Mouse (Mus musculus) midbrain, embryonic 15.5 days (tissue): ENCODE measurements around the gene Hnrnpab. TPM values are rescaled to one million over a fixed set of nuclear protein-coding genes. Genes with fewer than 3 reads are reported as not detected.

ENCODE experiments used
- ATAC-seq: fragments of 200-750 bp; cut with Nextera tagmentation; replicated peaks from 2 replicates; pipeline ENCODE4 v1.8.0; 2017; ENCODE audit warnings: moderate TSS enrichment
- H3K27ac ChIP-seq: fragments of 300-500 bp; sonication (generic); 2 replicates; pipeline ENCODE4 v1.5.1; 2015; ENCODE audit warnings: mild to moderate bottlenecking, inconsistent platforms
- H3K27me3 ChIP-seq: fragments of 300-500 bp; sonication (generic); replicated peaks from 2 replicates; pipeline ENCODE4 v1.6.1; 2015; ENCODE audit warnings: inconsistent platforms
- H3K36me3 ChIP-seq: fragments of 300-500 bp; sonication (generic); replicated peaks from 2 replicates; pipeline ENCODE4 v1.6.1; 2015; ENCODE audit warnings: inconsistent platforms
- H3K4me1 ChIP-seq: fragments of 300-500 bp; sonication (generic); 2 replicates; pipeline ENCODE4 v1.6.1; 2015; ENCODE audit warnings: inconsistent platforms
- H3K4me2 ChIP-seq: fragments of 300-500 bp; sonication (generic); 2 replicates; pipeline ENCODE4 v1.6.1; 2015; ENCODE audit warnings: inconsistent platforms, mild to moderate bottlenecking, moderate library complexity
- H3K4me3 ChIP-seq: fragments of 300-500 bp; sonication (generic); 2 replicates; pipeline ENCODE4 v1.5.1; 2015; ENCODE audit warnings: mild to moderate bottlenecking, inconsistent platforms
- H3K9ac ChIP-seq: fragments of 300-500 bp; sonication (generic); 2 replicates; pipeline ENCODE4 v1.6.1; 2015; ENCODE audit warnings: mild to moderate bottlenecking, inconsistent platforms
- H3K9me3 ChIP-seq: fragments of 300-500 bp; sonication (generic); 2 replicates; pipeline ENCODE4 v1.6.1; 2016; ENCODE audit warnings: inconsistent platforms
- WGBS: fragments of 180-500 bp; shearing (Covaris S2); methylation state at CpG from one replicate; pipeline ENCODE4 v1.1.7; 2015; ENCODE audit warnings: mixed read lengths; 5-methylcytosine and 5-hydroxymethylcytosine counted together
- polyA plus RNA-seq: library from polyadenylated mRNA; unstranded; fragments of >200 nt; fragmentation: Nextera tagmentation; extraction: Ambion mirVana; gene quantifications from 2 replicates; pipeline ENCODE4 v1.2.1, GENCODE M21; 2015

The Hnrnpab gene
- polyA plus RNA-seq, 1 experiment from 2014 or later = 353 TPM

GRCm38 (mm10) chr11:51632130-51632753 lies 25.6 kb upstream of the Hnrnpab start:
- H3K27me3 ChIP-seq = no peaks in the 10 kb centered on the region
- 91% methylated on average over 6 of the region's 6 CpGs for WGBS
- peaks cover 13% of the 10 kb centered on the region; the same call in 1 of the 2 replicates for H3K36me3 ChIP-seq
- H3K9ac ChIP-seq = no peak overlapping the region
- H3K4me1 ChIP-seq = peaks cover 30% of the 10 kb centered on the region
- no peak overlapping the region for H3K4me3 ChIP-seq
- no peaks in the 10 kb centered on the region for H3K9me3 ChIP-seq
- no peak for ATAC-seq
- no peak overlapping the region for H3K4me2 ChIP-seq
- no peak overlapping the region for H3K27ac ChIP-seq

DNA sequence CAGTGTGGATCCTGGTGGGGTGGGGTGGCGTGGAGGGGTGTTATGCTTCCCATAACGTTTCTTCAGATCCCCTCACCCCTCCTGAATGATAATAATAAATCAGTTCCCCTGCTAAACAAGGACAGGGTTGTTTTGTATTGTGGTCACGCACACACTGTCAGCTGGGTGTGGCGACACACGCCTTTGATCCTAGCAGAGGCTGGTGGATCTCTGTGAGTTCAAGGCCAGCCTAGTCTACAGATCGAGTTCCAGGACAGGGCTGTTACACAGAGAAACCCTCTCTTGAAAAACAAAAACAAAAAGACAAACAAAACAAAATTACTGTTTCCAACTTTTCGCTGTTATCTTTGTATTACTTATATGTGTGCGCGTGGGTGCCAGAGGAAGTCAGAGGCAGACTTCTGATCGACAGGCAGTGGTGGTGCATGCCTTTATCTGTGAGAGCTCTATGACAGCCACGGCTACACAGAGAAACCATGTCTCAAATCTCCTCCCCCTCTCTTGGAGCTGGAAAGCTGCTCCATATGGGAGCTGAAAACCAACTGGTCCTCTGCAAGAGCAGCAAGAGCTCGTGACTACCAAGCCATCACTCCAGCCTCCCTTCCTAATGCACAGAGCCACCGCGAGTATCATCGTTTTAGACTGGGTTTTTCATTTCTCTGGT lies 23.1 kb upstream of the Hnrnpab start:
- peaks cover 30% of the 10 kb centered on the region for H3K36me3 ChIP-seq
- H3K9ac ChIP-seq = no peak overlapping the region
- H3K27me3 ChIP-seq = no peaks in the 10 kb centered on the region
- H3K27ac ChIP-seq = no peak overlapping the region
- ATAC-seq = no peak
- WGBS = 83% methylated on average over 15 of the region's 15 CpGs
- no peak overlapping the region for H3K4me2 ChIP-seq
- H3K4me3 ChIP-seq = no peak overlapping the region
- H3K4me1 ChIP-seq = peaks cover 17% of the 10 kb centered on the region
- no peaks in the 10 kb centered on the region for H3K9me3 ChIP-seq

GRCm38 (mm10) chr11:51627907-51628306 lies 21.3 kb upstream of the Hnrnpab start:
- ATAC-seq = no peak
- Histone ChIP-seq H3K27ac (no peak overlapping the region), H3K27me3 (no peaks in the 10 kb centered on the region), H3K36me3 (peaks cover 47% of the 10 kb centered on the region), H3K4me3 (no peak overlapping the region), H3K9ac (no peak overlapping the region), H3K4me1 (peaks cover 7% of the 10 kb centered on the region; the same call in 1 of the 2 replicates), H3K4me2 (no peak overlapping the region), H3K9me3 (no peaks in the 10 kb centered on the region)
- WGBS = 88% methylated on average over 8 of the region's 8 CpGs

DNA sequence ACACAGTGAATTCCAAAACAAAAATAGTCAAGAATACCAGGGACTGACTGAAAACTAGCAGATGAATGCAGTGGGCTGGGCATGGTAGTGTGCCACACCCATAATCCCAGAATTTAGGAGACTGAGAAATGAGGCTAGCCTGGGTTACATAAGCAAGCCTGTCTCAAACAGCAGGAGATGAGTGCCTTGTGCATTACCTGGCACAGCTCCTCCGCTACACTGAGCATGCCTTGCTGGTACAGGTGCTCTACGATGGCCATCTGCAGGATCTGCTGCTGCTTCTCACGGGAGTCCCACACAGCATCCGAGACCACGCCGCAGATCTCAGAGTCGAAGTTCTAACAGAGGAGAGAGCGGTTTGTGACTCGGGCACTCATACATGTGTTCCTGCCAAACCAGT lies 20.8 kb upstream of the Hnrnpab start:
- H3K4me3 ChIP-seq = no peak overlapping the region
- no peak overlapping the region for H3K27ac ChIP-seq
- H3K27me3 ChIP-seq = no peaks in the 10 kb centered on the region
- no peaks in the 10 kb centered on the region for H3K9me3 ChIP-seq
- H3K4me1 ChIP-seq = peaks cover 4% of the 10 kb centered on the region; the same call in 1 of the 2 replicates
- H3K9ac ChIP-seq = no peak overlapping the region
- no peak overlapping the region for H3K4me2 ChIP-seq
- ATAC-seq = no peak
- peaks cover 52% of the 10 kb centered on the region for H3K36me3 ChIP-seq
- 93% methylated on average over 9 of the region's 9 CpGs for WGBS

DNA sequence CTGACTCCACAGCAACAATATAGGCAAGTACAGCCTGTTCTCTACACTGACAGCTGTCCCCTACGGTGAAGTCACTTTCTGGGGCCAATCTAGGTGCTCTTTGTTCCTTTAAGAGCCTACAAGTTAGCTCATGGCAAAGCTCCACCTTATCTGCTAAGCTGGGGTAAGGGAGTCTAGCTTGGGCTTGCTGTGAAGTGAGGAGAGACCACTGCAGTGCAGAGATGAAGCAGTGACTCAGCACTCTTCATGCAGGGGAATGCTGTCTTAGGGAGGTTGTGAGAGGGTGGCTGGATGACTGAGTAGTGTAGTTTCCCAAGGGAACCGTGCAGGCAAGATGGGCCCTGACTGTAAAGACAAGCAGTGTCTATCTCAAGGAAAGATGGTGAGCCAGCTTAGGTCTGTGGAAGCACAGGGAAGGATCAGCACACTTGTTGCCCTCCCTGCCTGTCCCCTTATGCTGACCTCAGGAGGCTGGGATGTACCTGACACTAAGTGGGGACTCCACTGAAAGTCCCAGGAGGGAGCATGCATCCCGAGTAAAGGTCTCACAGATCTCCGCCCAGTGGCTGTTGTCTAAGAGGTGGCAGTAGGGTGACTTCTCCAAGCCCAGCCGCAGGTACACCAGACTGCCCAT lies 18.7 kb upstream of the Hnrnpab start:
- Histone ChIP-seq H3K27me3 (no peaks in the 10 kb centered on the region), H3K4me1 (peaks cover 14% of the 10 kb centered on the region), H3K4me3 (no peak overlapping the region), H3K9me3 (no peaks in the 10 kb centered on the region), H3K4me2 (no peak overlapping the region), H3K36me3 (peaks cover 52% of the 10 kb centered on the region), H3K9ac (no peak overlapping the region), H3K27ac (no peak overlapping the region)
- ATAC-seq = no peak
- 86% methylated on average over 5 of the region's 5 CpGs for WGBS

DNA sequence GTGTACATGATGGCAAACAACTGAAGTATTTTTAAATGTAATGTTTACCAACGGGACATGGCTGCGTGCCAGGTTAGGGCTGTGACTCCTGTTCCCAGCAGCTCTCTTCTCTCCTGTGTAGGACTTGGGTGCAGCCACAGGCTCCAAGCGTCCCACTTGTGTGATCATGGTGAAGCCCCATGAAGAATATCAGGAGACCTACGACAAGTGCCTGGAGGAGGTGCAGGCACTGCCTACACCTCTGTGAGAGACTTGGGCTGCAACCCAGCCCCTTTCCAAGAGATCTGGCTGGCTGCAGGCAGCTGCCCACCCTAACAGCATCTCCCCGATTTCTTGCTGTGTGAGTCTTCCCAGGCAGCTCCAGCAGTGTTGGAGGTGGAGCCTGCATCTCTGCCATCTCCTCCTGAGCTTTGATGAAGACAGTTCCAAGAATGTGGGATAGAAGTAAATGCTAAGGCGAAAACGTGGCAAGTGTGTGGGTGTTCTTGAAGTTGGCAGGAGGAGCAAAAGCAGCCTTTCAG lies 16.4 kb upstream of the Hnrnpab start:
- Histone ChIP-seq H3K27ac (no peak overlapping the region), H3K4me1 (peaks cover 21% of the 10 kb centered on the region), H3K9me3 (no peaks in the 10 kb centered on the region), H3K36me3 (peaks cover 47% of the 10 kb centered on the region), H3K9ac (no peak overlapping the region), H3K27me3 (no peaks in the 10 kb centered on the region), H3K4me3 (no peak overlapping the region), H3K4me2 (no peak overlapping the region)
- ATAC-seq = no peak
- 89% methylated on average over 7 of the region's 7 CpGs for WGBS

DNA sequence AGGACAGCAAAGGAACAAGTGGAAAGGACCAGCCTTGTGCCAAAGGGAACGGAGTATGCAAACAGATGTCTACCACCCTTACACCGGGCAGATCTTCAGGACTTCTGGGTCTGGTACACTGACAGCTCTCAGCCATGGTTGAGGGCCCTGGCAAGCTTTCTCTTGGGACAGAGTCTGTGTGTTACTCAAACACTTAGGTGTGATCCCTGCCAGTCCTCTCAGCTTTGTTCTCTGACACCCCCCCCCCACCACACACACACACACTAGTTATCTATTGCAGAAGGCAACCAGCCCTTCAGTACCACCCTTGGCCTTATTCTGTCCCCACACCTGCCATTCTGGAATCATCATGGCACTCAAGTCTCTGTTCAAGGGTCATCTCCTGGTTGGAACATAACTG lies 15.1 kb upstream of the Hnrnpab start:
- Histone ChIP-seq H3K4me3 (no peak overlapping the region), H3K9ac (no peak overlapping the region), H3K27ac (no peak overlapping the region), H3K4me2 (no peak overlapping the region), H3K4me1 (peaks cover 21% of the 10 kb centered on the region), H3K9me3 (no peaks in the 10 kb centered on the region), H3K27me3 (no peaks in the 10 kb centered on the region), H3K36me3 (peaks cover 34% of the 10 kb centered on the region)
- no peak for ATAC-seq
- WGBS = 95% methylated on average over 2 of the region's 2 CpGs

DNA sequence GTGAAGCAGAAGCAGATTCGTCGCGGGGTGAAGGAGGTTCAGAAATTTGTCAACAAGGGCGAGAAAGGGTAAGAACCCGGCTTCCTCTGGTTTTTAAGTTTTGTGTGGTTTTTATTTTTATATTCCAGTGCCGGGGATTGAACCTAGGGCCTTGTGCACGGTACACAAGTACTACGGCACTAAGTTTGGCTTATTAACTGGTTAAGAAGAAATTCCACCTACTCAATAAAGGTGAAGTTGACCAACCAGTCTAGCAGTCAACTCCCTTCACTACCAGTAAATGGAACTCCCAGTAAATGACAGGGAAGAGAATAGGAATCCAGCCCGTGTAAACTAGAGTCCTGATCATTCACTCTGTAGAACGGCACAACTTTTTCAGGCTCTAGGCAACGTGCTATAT lies 13.4 kb upstream of the Hnrnpab start:
- Histone ChIP-seq H3K36me3 (peaks cover 24% of the 10 kb centered on the region), H3K4me2 (peak overlapping the region; percentile 71), H3K4me3 (peak overlapping the region; percentile 87), H3K9ac (peak overlapping the region; percentile 66), H3K4me1 (peaks cover 29% of the 10 kb centered on the region), H3K9me3 (no peaks in the 10 kb centered on the region), H3K27ac (no peak overlapping the region), H3K27me3 (no peaks in the 10 kb centered on the region)
- 2% methylated on average over 11 of the region's 11 CpGs for WGBS
- no peak for ATAC-seq

DNA sequence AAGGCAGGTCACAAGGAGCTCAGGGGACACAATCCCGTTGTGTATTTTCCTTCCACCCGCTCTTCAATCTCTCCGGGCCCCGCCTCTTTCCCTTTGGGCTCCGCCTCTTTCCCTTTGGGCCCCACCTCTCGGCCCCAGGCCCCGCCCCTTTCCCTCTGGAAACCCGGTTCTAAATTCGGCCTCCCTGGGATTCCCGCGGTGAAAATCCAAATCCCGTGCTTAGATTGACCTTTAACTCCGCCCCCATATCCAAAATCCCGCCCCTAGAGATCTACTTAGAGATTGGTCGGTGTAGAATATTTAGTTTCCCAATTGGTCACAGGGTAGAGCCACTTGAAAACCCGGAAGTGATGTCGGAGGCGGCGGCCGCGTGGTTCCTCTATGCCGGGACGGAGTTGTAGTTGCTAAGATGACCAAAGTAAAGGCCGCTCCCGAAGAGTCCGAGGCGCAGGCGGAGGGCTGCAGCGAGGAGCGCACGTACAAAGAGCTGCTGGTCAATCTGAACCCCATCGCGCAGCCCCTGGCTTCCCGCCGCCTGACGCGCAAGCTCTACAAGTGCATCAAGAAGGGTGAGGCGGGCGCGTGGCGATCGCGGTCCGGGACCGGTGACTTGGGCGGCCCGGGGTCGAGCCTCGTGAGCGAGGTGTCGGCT lies 12.9 kb upstream of the Hnrnpab start, which contains the start of gene Nhp2:
Nhp2 (plus strand) TSS at position 327 of the 652 bp plus-strand sequence.
- peak; percentile 95 for ATAC-seq
- Histone ChIP-seq H3K36me3 (peaks cover 19% of the 10 kb centered on the region), H3K27ac (peak within 1 kb of the TSS; percentile 39; the same call in 1 of the 2 replicates), H3K9ac (peak within 1 kb of the TSS; percentile 66), H3K4me3 (peak within 1 kb of the TSS; percentile 87), H3K27me3 (no peaks in the 10 kb centered on the region), H3K9me3 (no peaks in the 10 kb centered on the region), H3K4me1 (peaks cover 30% of the 10 kb centered on the region), H3K4me2 (peak within 1 kb of the TSS; percentile 71)
- under 1% methylated on average over 51 of the region's 51 CpGs for WGBS

DNA sequence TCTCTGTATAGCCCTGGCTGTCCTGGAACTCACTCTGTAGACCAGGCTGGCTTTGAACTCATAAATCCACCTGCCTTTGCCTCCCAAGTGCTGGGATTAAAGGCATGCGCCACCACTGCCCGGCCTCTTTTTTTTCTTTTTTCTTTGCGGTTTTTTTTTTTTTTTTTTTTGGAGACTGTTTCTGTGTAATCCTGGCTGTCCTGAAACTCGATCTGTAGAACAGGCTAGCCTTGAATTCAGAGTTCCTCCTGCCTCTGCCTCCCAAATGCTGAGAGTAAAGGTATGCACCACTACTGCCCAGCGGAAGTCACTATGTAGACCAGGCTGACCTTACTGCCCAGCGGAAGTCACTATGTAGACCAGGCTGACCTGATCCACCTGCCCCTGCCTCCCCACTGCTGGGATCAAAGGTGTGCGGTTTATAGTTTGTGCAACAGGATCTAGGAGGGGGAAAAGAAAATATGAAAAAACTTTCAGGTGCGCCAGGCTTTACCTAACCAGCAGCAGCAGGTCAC lies 12.3 kb upstream of the Hnrnpab start:
- H3K9me3 ChIP-seq = no peaks in the 10 kb centered on the region
- ATAC-seq = peak; percentile 61; the same call in 1 of the 2 replicates
- H3K27ac ChIP-seq = 0 out of 2 replicates have a peak overlapping the region, but pooled peaks have one; percentile 39
- no peak overlapping the region for H3K9ac ChIP-seq
- WGBS = 51% methylated on average over 8 of the region's 8 CpGs
- H3K36me3 ChIP-seq = peaks cover 13% of the 10 kb centered on the region; the same call in 1 of the 2 replicates
- no peaks in the 10 kb centered on the region for H3K27me3 ChIP-seq
- peak overlapping the region; percentile 87 for H3K4me3 ChIP-seq
- peak overlapping the region; percentile 71 for H3K4me2 ChIP-seq
- H3K4me1 ChIP-seq = peaks cover 30% of the 10 kb centered on the region

DNA sequence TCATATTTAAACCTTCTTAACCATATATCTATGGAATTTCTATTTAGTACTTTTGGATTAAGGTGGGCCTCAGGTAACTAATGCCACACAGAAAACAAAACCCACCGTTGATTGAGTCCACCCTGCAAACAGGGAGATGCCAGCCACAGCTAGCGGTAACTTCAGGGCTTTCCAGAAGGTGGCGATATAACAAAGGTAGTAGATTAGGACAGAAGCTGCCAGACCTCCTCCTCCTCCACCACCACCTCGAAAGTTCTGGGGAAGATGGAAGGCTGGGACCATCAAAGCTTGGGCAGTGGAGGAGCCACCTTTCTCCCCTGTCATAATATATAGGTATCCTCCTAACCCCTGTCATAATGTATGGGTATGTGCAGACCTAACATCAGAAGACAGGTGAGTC lies 11.0 kb upstream of the Hnrnpab start:
- H3K9ac ChIP-seq = no peak overlapping the region
- WGBS = 5% methylated on average over 4 of the region's 4 CpGs
- no peak for ATAC-seq

More for the DNA sequence above, 11.0 kb upstream of the Hnrnpab start:
- no peaks in the 10 kb centered on the region for H3K9me3 ChIP-seq
- no peak overlapping the region for H3K27ac ChIP-seq
- H3K4me3 ChIP-seq = no peak overlapping the region
- H3K36me3 ChIP-seq = peaks cover 2% of the 10 kb centered on the region; the same call in 1 of the 2 replicates
- peaks cover 30% of the 10 kb centered on the region for H3K4me1 ChIP-seq
- no peaks in the 10 kb centered on the region for H3K27me3 ChIP-seq
- no peak overlapping the region for H3K4me2 ChIP-seq
